11 mouse cellular contexts compared by ENCODE assay signal in genomic region chr17:43459737-43460230, GRCm38 (mm10). TPM values are rescaled to one million over a fixed set of nuclear protein-coding genes. Genes with fewer than 3 reads are reported as not detected.
DNase-seq lines count a peak whose midpoint lies in the region; ATAC-seq lines count a peak whose summit lies in the region.
"Had no signal": no experiment of that assay in that cellular context is flagged by ENCODE, and none has a peak within 500 bp of the region (broad histone marks: within the 10 kb centered on the region; RNA-seq: fewer than 3 reads in every experiment).

No protein-coding gene starts in this region.

- no peaks in the 10 kb centered on the region for H3K9me3 ChIP-seq in midbrain, embryonic 10.5 days (replicated peaks)
- H3K9me3 ChIP-seq in midbrain, embryonic 13.5 days, result no peaks in the 10 kb centered on the region
- H3K9me3 ChIP-seq in hindbrain, embryonic 15.5 days, result no peaks in the 10 kb centered on the region
- no peaks in the 10 kb centered on the region for H3K9me3 ChIP-seq in neural tube, embryonic 13.5 days

- H3K9ac ChIP-seq in midbrain, embryonic 13.5 days (replicated peaks), result no peak overlapping the region
- H3K9ac ChIP-seq in hindbrain, embryonic 15.5 days, result no peak overlapping the region
- H3K9ac ChIP-seq in neural tube, embryonic 13.5 days, result no peak overlapping the region

- no peak for ATAC-seq in midbrain, embryonic 13.5 days
- ATAC-seq in hindbrain, embryonic 15.5 days (ENCODE audit: low FRiP score, low read depth), result peak; percentile 38
- ATAC-seq in neural tube, embryonic 13.5 days (ENCODE audit: low read depth), result no peak
- no peak for ATAC-seq in erythroid progenitor cell, adult 5-6 weeks (replicated peaks; ENCODE audit: low FRiP score, poor library complexity, severe bottlenecking)
- ATAC-seq: inflammation-experienced regulatory T-cells, adult 6 months had no signal

- intact Hi-C loops in heart, postnatal 25 days (cut with DNase I), result loop anchor here (1.0 to 5.0 kb wide), 3 partner anchors 133 to 442 kb away; partner anchors contain the start of gene Tnfrsf21

- 83% methylated on average over 12 of the region's 12 CpGs for WGBS in midbrain, embryonic 10.5 days
- WGBS in midbrain, embryonic 13.5 days, result 75% methylated on average over 12 of the region's 12 CpGs
- WGBS in hindbrain, embryonic 15.5 days, result 71% methylated on average over 12 of the region's 12 CpGs
- 74% methylated on average over 12 of the region's 12 CpGs for WGBS in neural tube, embryonic 13.5 days

- H3K4me2 ChIP-seq in midbrain, embryonic 13.5 days (replicated peaks), result no peak overlapping the region
- peak overlapping the region; percentile 32; the same call in 1 of the 2 replicates for H3K4me2 ChIP-seq in hindbrain, embryonic 15.5 days
- no peak overlapping the region for H3K4me2 ChIP-seq in neural tube, embryonic 13.5 days

- no peaks in the 10 kb centered on the region for H3K36me3 ChIP-seq in midbrain, embryonic 10.5 days
- H3K36me3 ChIP-seq in midbrain, embryonic 13.5 days, result no peaks in the 10 kb centered on the region
- H3K36me3 ChIP-seq in hindbrain, embryonic 15.5 days, result no peaks in the 10 kb centered on the region
- no peaks in the 10 kb centered on the region for H3K36me3 ChIP-seq in neural tube, embryonic 13.5 days

- H3K4me1 ChIP-seq in midbrain, embryonic 10.5 days, result peaks cover 10% of the 10 kb centered on the region; the same call in 1 of the 2 replicates
- peaks cover 16% of the 10 kb centered on the region for H3K4me1 ChIP-seq in midbrain, embryonic 13.5 days (replicated peaks)
- H3K4me1 ChIP-seq in hindbrain, embryonic 15.5 days (replicated peaks), result peaks cover 12% of the 10 kb centered on the region; the same call in 1 of the 2 replicates
- peaks cover 13% of the 10 kb centered on the region for H3K4me1 ChIP-seq in neural tube, embryonic 13.5 days (replicated peaks)

- H3K4me3 ChIP-seq in midbrain, embryonic 10.5 days, result no peak overlapping the region
- no peak overlapping the region for H3K4me3 ChIP-seq in midbrain, embryonic 13.5 days (replicated peaks)
- H3K4me3 ChIP-seq in hindbrain, embryonic 15.5 days, result no peak overlapping the region
- no peak overlapping the region for H3K4me3 ChIP-seq in neural tube, embryonic 13.5 days

- DNase-seq in heart, adult 11 months, result peak; percentile 92
- DNase-seq in heart, postnatal 25 days (ENCODE audit: low spot score), result no peak
- DNase-seq in midbrain, embryonic 10.5 days (ENCODE audit: low spot score), result no peak
- no peak for DNase-seq in Muller cell, postnatal 12 days (ENCODE audit: inconsistent ontology term)

- no peaks in the 10 kb centered on the region for H3K27me3 ChIP-seq in midbrain, embryonic 10.5 days (ENCODE audit: low read depth, poor library complexity, severe bottlenecking)
- H3K27me3 ChIP-seq in midbrain, embryonic 13.5 days, result no peaks in the 10 kb centered on the region
- 0 out of 2 replicates have a peak, but pooled peaks cover 3% of the 10 kb centered on the region for H3K27me3 ChIP-seq in hindbrain, embryonic 15.5 days
- no peaks in the 10 kb centered on the region for H3K27me3 ChIP-seq in neural tube, embryonic 13.5 days

- peak overlapping the region; percentile 49; the same call in 1 of the 2 replicates for H3K27ac ChIP-seq in midbrain, embryonic 10.5 days (replicated peaks)
- no peak overlapping the region for H3K27ac ChIP-seq in midbrain, embryonic 13.5 days
- H3K27ac ChIP-seq in hindbrain, embryonic 15.5 days (replicated peaks), result 0 out of 2 replicates have a peak overlapping the region, but pooled peaks have one; percentile 9
- H3K27ac ChIP-seq in neural tube, embryonic 13.5 days (replicated peaks), result peak overlapping the region; percentile 24; the same call in 1 of the 2 replicates
- H3K27ac ChIP-seq: stomach, postnatal 0 days had no signal

RNA-seq across cellular contexts. Expression of gene Mep1a, which starts 42.8 kb away (rescaled TPM):
- total RNA-seq in heart, postnatal 25 days (2021), result not detected
- not detected in 2 replicates for polyA plus RNA-seq in midbrain, embryonic 10.5 days (2016; fragmentation: Nextera tagmentation; extraction: Ambion mirVana)
- 0.07 TPM in 1 of 2 replicates, not detected in the other for polyA plus RNA-seq in midbrain, embryonic 13.5 days (2015; fragmentation: Nextera tagmentation; extraction: Ambion mirVana)
- polyA plus RNA-seq in hindbrain, embryonic 15.5 days (2015; fragmentation: Nextera tagmentation; extraction: Ambion mirVana), result 0.07 and 0.12 TPM in 2 replicates
- polyA plus RNA-seq in neural tube, embryonic 13.5 days (2015; fragmentation: Nextera tagmentation; extraction: Ambion mirVana), result not detected in 2 replicates
- total RNA-seq in erythroid progenitor cell, adult 5-6 weeks (2015; ENCODE audit: low replicate concordance), result not detected in 2 replicates
- not detected in 2 replicates for total RNA-seq in erythroid progenitor cell, adult 5-6 weeks (2017; ENCODE audit: low replicate concordance)
- total RNA-seq: layer of hippocampus, postnatal 36 days had no signal
- polyA plus RNA-seq: inflammation-experienced regulatory T-cells, adult 6 months had no signal
